Mouse (Mus musculus) liver, adult (tissue): ENCODE measurements around the gene Gm17387.

ENCODE experiments used
- GATA4 ChIP-seq: IDR thresholded peaks from 2 replicates; pipeline ENCODE4 v1.6.1; 2014; ENCODE audit warnings: mild to moderate bottlenecking, low read length; ENCODE audit not compliant: insufficient replicate concordance

Gm17387 gene

GRCm38 (mm10) chr7:141028831-141029230 is at the start of gene Gm17387:
Gene Gm17387, plus strand, starts transcription at chr7:141029131.
- TF ChIP-seq GATA4, result no peak

GRCm38 (mm10) chr7:140981704-140982103 is 47.2 kb upstream of the Gm17387 start:
- TF ChIP-seq GATA4, result no peak

GRCm38 (mm10) chr7:140982971-140983370 is 46.0 kb upstream of the Gm17387 start:
- TF ChIP-seq GATA4, result no peak

GRCm38 (mm10) chr7:140987182-140988138 is 41.5 kb upstream of the Gm17387 start:
- TF ChIP-seq GATA4, result no peak

- TF ChIP-seq GATA4, result no peak
Observed at GRCm38 (mm10) chr7:140989022-140989421, 39.9 kb upstream of the Gm17387 start.

GRCm38 (mm10) chr7:140990185-140990584 is 38.7 kb upstream of the Gm17387 start:
- TF ChIP-seq GATA4, result no peak

- TF ChIP-seq GATA4, result no peak
Observed at GRCm38 (mm10) chr7:140990622-140991021, 38.3 kb upstream of the Gm17387 start.

GRCm38 (mm10) chr7:140991117-140991689 is 37.7 kb upstream of the Gm17387 start:
- no peak for TF ChIP-seq GATA4

- no peak for TF ChIP-seq GATA4
Observed at GRCm38 (mm10) chr7:140997817-140998216, 31.1 kb upstream of the Gm17387 start.

- no peak for TF ChIP-seq GATA4
Observed at GRCm38 (mm10) chr7:140998853-140999700, 29.9 kb upstream of the Gm17387 start.

GRCm38 (mm10) chr7:141000881-141001708 is 27.8 kb upstream of the Gm17387 start:
- TF ChIP-seq GATA4, result no peak

GRCm38 (mm10) chr7:141003248-141004010 is 25.5 kb upstream of the Gm17387 start:
- no peak for TF ChIP-seq GATA4

GRCm38 (mm10) chr7:141006446-141006845 is 22.5 kb upstream of the Gm17387 start:
- no peak for TF ChIP-seq GATA4

- TF ChIP-seq GATA4, result no peak
Observed at GRCm38 (mm10) chr7:141006914-141007313, 22.0 kb upstream of the Gm17387 start.

GRCm38 (mm10) chr7:141008312-141008761 is 20.6 kb upstream of the Gm17387 start:
- TF ChIP-seq GATA4, result no peak
